Mouse (Mus musculus) liver, adult 2 months (tissue): ENCODE results near the gene Sec22a.

Experiments
- CTCF ChIP-seq: fragments of 200-500 bp; IDR thresholded peaks from 2 replicates; pipeline ENCODE4 v1.5.1; 2011; ENCODE audit warnings: low read depth, low read length, control low read depth
- POLR2A ChIP-seq: fragments of 200-500 bp; IDR thresholded peaks from 2 replicates; pipeline ENCODE4 v1.6.1; 2011; ENCODE audit warnings: low read length, control low read depth; ENCODE audit not compliant: insufficient read depth; ENCODE audit errors: extremely low read depth

DNA sequence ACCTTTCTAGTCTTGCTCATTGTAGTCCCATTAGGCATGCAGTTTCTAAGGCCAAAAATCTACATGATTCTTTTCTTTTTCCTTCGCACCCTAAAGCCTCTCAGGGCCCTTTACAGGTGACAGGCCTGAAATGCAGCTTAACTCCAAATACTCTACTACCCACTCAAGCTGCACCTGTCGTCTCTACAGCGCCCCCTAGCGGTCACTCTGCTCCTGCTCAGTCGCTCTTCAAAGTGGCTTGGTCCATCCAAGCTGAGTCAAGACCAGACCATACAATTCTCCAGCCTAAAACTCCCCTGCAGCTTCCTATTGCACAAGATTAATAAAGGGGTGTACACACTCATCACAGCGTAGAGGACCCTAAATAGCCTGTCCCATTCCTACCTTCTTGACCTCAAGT is 3.1 kb downstream of the Sec22a start:
- TF ChIP-seq CTCF = peak; percentile 91
- no peak for TF ChIP-seq POLR2A
